Mouse (Mus musculus): ENCODE measurements around the gene Pcdh7. TPM values are rescaled to one million over a fixed set of nuclear protein-coding genes. Genes with fewer than 3 reads are reported as not detected.

Gene Pcdh7
- polyA plus RNA-seq, 1 experiment, result 7.8 TPM

- Histone ChIP-seq H3K27me3 (ENCODE audit: control insufficient read depth, insufficient read depth, low read length, poor library complexity, severe bottlenecking) (no peaks in the 10 kb centered on the region), H3K9me3 (replicated peaks; ENCODE audit: control insufficient read depth, insufficient read depth, low read length, poor library complexity, severe bottlenecking) (no peaks in the 10 kb centered on the region), H3K27ac (ENCODE audit: insufficient read depth, low read length) (no peak overlapping the region), H3K4me3 (ENCODE audit: low read depth, low read length) (no peak overlapping the region), H3K9ac (ENCODE audit: low read depth, poor library complexity, severe bottlenecking) (no peak overlapping the region), H3K36me3 (ENCODE audit: control insufficient read depth, insufficient read depth, low read length, poor library complexity, severe bottlenecking) (no peaks in the 10 kb centered on the region), H3K4me1 (ENCODE audit: control insufficient read depth, insufficient read depth, low read length) (no peaks in the 10 kb centered on the region)
- TF ChIP-seq EP300 (IDR thresholded peaks at IDR 0.05; ENCODE audit: insufficient read depth, low read depth, low read length), result no peak
- TF ChIP-seq POLR2A (IDR thresholded peaks at IDR 0.05; ENCODE audit: insufficient read depth, low read length), result no peak
- no peak for TF ChIP-seq CTCF (IDR thresholded peaks at IDR 0.05; ENCODE audit: low read depth, low read length)
Measured at GRCm38 (mm10) chr5:57870727-57871126, 153.0 kb downstream of the Pcdh7 start.

DNA sequence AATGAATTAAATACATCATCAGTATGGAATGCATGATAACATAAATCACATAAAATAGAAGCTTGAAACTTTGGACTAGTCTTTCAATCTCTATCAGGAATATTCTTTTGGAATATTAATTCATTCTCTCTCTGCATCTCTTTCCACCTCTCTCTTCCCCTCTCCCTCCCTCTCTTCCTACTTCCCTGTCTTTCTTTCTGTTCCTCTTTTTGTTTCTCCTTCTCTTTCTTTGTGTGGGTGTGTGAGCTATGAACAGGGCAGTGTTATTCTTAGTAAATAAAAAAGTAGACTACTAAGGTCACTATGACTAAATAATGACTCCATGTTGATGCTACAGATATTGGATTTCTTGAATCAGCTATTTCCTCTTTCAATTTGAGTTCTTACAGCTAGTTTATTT is 167.2 kb downstream of the Pcdh7 start:
- no peak overlapping the region for H3K27ac ChIP-seq (ENCODE audit: insufficient read depth, low read length)
- no peak overlapping the region for H3K9ac ChIP-seq (ENCODE audit: low read depth, poor library complexity, severe bottlenecking)
- no peaks in the 10 kb centered on the region for H3K36me3 ChIP-seq (ENCODE audit: control insufficient read depth, insufficient read depth, low read length, poor library complexity, severe bottlenecking)

GRCm38 (mm10) chr5:57899018-57899614 is 181.3 kb downstream of the Pcdh7 start:
- Histone ChIP-seq H3K4me3 (ENCODE audit: low read depth, low read length) (no peak overlapping the region), H3K36me3 (ENCODE audit: control insufficient read depth, insufficient read depth, low read length, poor library complexity, severe bottlenecking) (no peaks in the 10 kb centered on the region), H3K27ac (ENCODE audit: insufficient read depth, low read length) (no peak overlapping the region), H3K9ac (ENCODE audit: low read depth, poor library complexity, severe bottlenecking) (no peak overlapping the region), H3K9me3 (replicated peaks; ENCODE audit: control insufficient read depth, insufficient read depth, low read length, poor library complexity, severe bottlenecking) (no peaks in the 10 kb centered on the region), H3K27me3 (ENCODE audit: control insufficient read depth, insufficient read depth, low read length, poor library complexity, severe bottlenecking) (no peaks in the 10 kb centered on the region), H3K4me1 (ENCODE audit: control insufficient read depth, insufficient read depth, low read length) (no peaks in the 10 kb centered on the region)
- TF ChIP-seq EP300 (IDR thresholded peaks at IDR 0.05; ENCODE audit: insufficient read depth, low read depth, low read length), result no peak
- TF ChIP-seq CTCF (IDR thresholded peaks at IDR 0.05; ENCODE audit: low read depth, low read length), result no peak
- TF ChIP-seq POLR2A (IDR thresholded peaks at IDR 0.05; ENCODE audit: insufficient read depth, low read length), result no peak

More for the DNA sequence above, 167.2 kb downstream of the Pcdh7 start:
- Histone ChIP-seq H3K4me3 (ENCODE audit: low read depth, low read length) (no peak overlapping the region), H3K9me3 (replicated peaks; ENCODE audit: control insufficient read depth, insufficient read depth, low read length, poor library complexity, severe bottlenecking) (no peaks in the 10 kb centered on the region), H3K27me3 (ENCODE audit: control insufficient read depth, insufficient read depth, low read length, poor library complexity, severe bottlenecking) (no peaks in the 10 kb centered on the region), H3K4me1 (ENCODE audit: control insufficient read depth, insufficient read depth, low read length) (no peaks in the 10 kb centered on the region)
- TF ChIP-seq POLR2A (IDR thresholded peaks at IDR 0.05; ENCODE audit: insufficient read depth, low read length) (no peak), EP300 (IDR thresholded peaks at IDR 0.05; ENCODE audit: insufficient read depth, low read depth, low read length) (no peak), CTCF (IDR thresholded peaks at IDR 0.05; ENCODE audit: low read depth, low read length) (no peak)

DNA sequence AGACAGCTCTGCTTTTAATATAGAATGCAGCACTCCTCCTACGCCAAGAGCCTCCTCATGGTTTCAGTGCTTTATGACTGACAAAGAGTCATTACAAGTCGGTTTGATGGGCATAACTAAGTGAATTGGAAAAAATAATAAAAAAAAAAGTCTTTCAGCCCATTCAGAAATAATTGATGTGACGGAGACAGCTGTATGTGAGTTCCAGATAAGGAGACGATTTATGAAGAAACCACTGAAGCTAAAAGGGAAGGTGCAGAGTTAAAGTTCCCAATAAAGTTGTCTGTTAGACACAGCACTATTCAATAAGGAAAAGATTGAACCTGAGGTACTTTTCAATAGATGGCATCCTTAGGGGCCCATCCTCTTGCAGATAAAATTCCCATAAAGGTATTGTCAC is 189.5 kb downstream of the Pcdh7 start:
- Histone ChIP-seq H3K9ac (ENCODE audit: low read depth, poor library complexity, severe bottlenecking) (no peak overlapping the region), H3K4me1 (ENCODE audit: control insufficient read depth, insufficient read depth, low read length) (no peaks in the 10 kb centered on the region), H3K9me3 (replicated peaks; ENCODE audit: control insufficient read depth, insufficient read depth, low read length, poor library complexity, severe bottlenecking) (no peaks in the 10 kb centered on the region), H3K4me3 (ENCODE audit: low read depth, low read length) (no peak overlapping the region), H3K27me3 (ENCODE audit: control insufficient read depth, insufficient read depth, low read length, poor library complexity, severe bottlenecking) (no peaks in the 10 kb centered on the region), H3K27ac (ENCODE audit: insufficient read depth, low read length) (no peak overlapping the region), H3K36me3 (ENCODE audit: control insufficient read depth, insufficient read depth, low read length, poor library complexity, severe bottlenecking) (no peaks in the 10 kb centered on the region)
- TF ChIP-seq EP300 (IDR thresholded peaks at IDR 0.05; ENCODE audit: insufficient read depth, low read depth, low read length) (no peak), POLR2A (IDR thresholded peaks at IDR 0.05; ENCODE audit: insufficient read depth, low read length) (no peak), CTCF (IDR thresholded peaks at IDR 0.05; ENCODE audit: low read depth, low read length) (no peak)

DNA sequence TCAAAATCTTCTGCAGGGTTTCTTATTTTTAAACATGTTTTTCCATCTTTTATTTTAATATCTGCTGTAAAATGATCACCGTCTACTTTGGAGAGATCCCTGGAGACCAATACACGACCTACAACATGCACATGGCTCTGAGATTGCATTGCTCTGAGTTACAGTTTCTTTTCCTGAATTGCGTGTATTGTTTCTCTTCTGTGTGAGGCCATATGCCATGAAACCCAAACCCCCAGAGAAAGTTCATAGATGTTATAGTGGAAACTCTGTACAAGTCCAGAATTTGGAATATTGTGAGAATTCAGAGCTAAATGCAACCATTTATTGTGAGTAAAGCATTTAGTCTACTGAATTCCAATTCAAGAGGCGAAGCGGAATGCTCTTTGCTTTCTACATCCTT is 203.4 kb downstream of the Pcdh7 start:
- H3K4me1 ChIP-seq (ENCODE audit: control insufficient read depth, insufficient read depth, low read length), result no peaks in the 10 kb centered on the region
- TF ChIP-seq EP300 (IDR thresholded peaks at IDR 0.05; ENCODE audit: insufficient read depth, low read depth, low read length) (no peak), CTCF (IDR thresholded peaks at IDR 0.05; ENCODE audit: low read depth, low read length) (no peak), POLR2A (IDR thresholded peaks at IDR 0.05; ENCODE audit: insufficient read depth, low read length) (no peak)
- H3K27ac ChIP-seq (ENCODE audit: insufficient read depth, low read length), result no peak overlapping the region
- H3K9me3 ChIP-seq (replicated peaks; ENCODE audit: control insufficient read depth, insufficient read depth, low read length, poor library complexity, severe bottlenecking), result no peaks in the 10 kb centered on the region
- no peaks in the 10 kb centered on the region for H3K36me3 ChIP-seq (ENCODE audit: control insufficient read depth, insufficient read depth, low read length, poor library complexity, severe bottlenecking)
- no peak overlapping the region for H3K9ac ChIP-seq (ENCODE audit: low read depth, poor library complexity, severe bottlenecking)
- H3K4me3 ChIP-seq (ENCODE audit: low read depth, low read length), result no peak overlapping the region
- H3K27me3 ChIP-seq (ENCODE audit: control insufficient read depth, insufficient read depth, low read length, poor library complexity, severe bottlenecking), result no peaks in the 10 kb centered on the region

GRCm38 (mm10) chr5:57931331-57931730 is 213.6 kb downstream of the Pcdh7 start:
- TF ChIP-seq POLR2A (IDR thresholded peaks at IDR 0.05; ENCODE audit: insufficient read depth, low read length), result no peak
- Histone ChIP-seq H3K9ac (ENCODE audit: low read depth, poor library complexity, severe bottlenecking) (no peak overlapping the region), H3K4me3 (ENCODE audit: low read depth, low read length) (no peak overlapping the region), H3K27ac (ENCODE audit: insufficient read depth, low read length) (no peak overlapping the region), H3K4me1 (ENCODE audit: control insufficient read depth, insufficient read depth, low read length) (no peaks in the 10 kb centered on the region), H3K9me3 (replicated peaks; ENCODE audit: control insufficient read depth, insufficient read depth, low read length, poor library complexity, severe bottlenecking) (no peaks in the 10 kb centered on the region), H3K27me3 (ENCODE audit: control insufficient read depth, insufficient read depth, low read length, poor library complexity, severe bottlenecking) (no peaks in the 10 kb centered on the region; the same call in 1 of the 2 replicates), H3K36me3 (ENCODE audit: control insufficient read depth, insufficient read depth, low read length, poor library complexity, severe bottlenecking) (no peaks in the 10 kb centered on the region)

Measured in ES-Bruce4 (cell line).